Mouse (Mus musculus): ENCODE data around the gene Dclk2.

GRCm38 (mm10) chr3:86762456-86762855 is 158.2 kb downstream of the Dclk2 start:
- TF ChIP-seq CEBPB (IDR thresholded peaks at IDR 0.05; ENCODE audit: low read depth) = no peak
- TF ChIP-seq CTCF (IDR thresholded peaks at IDR 0.05; ENCODE audit: control insufficient read depth, insufficient read depth, insufficient read length) = no peak
- TF ChIP-seq USF1 (IDR thresholded peaks at IDR 0.05; ENCODE audit: low read depth) = no peak
- no peak for TF ChIP-seq MAX (IDR thresholded peaks at IDR 0.05)
- TF ChIP-seq MYOG (IDR thresholded peaks at IDR 0.05; ENCODE audit: control insufficient read depth, extremely low read depth, insufficient read length) = no peak
- TF ChIP-seq MYOD1 (IDR thresholded peaks at IDR 0.05; ENCODE audit: control insufficient read depth, insufficient read length, low read depth) = no peak
- no peak for TF ChIP-seq FOSL1 (IDR thresholded peaks at IDR 0.05; ENCODE audit: insufficient read depth, low read length, poor library complexity, severe bottlenecking)

Measured in C2C12 (cell line).